Mouse (Mus musculus): ENCODE results near the gene Tnfsf12.
A peak's percentile ranks its signal among the peaks of the same experiment; 100 is the strongest.
"Not testable (repeated sequence)": the region's sequence is repeated elsewhere in the genome, so short reads cannot be mapped to it uniquely, and the experiment has no call there.

Gene Tnfsf12

GRCm38 (mm10) chr11:69703814-69704612, 8.4 kb upstream of the Tnfsf12 start:
- DNase-seq: no peak

DNA sequence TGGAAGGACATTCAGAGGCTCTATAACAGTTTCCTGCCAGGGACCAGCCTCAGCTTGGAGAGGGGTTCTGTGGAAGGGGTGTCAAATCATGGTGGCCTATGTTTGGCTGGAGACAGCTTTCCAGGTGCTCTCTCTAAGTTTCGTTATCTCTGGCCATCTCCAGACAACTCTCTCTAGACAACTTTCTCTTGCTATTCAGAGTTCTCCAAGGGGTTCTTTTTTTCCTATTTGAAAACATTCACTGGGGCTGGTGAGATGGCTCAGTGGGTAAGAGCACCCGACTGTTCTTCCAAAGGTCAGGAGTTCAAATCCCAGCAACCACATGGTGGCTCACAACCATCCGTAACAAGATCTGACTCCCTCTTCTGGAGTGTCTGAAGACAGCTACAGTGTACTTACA, 7.7 kb upstream of the Tnfsf12 start:
- DNase-seq: not testable (repeated sequence)

DNA sequence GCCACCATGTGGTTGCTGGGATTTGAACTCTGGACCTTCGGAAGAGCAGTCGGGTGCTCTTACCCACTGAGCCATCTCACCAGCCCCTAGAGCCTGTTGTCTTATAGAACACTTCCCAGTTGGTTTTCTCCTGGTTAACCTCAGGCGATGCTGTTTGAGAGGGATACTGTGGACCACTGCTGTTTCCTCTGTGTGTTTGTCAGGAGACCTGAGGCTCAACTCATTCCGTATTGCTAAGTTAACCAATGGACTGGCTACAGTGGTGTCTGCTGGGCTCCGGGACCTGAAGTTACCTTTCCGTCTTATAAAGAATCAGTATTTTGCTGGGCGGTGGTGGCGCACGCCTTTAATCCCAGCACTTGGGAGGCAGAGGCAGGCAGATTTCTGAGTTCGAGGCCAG, 7.2 kb upstream of the Tnfsf12 start:
- not testable (repeated sequence) for DNase-seq

DNA sequence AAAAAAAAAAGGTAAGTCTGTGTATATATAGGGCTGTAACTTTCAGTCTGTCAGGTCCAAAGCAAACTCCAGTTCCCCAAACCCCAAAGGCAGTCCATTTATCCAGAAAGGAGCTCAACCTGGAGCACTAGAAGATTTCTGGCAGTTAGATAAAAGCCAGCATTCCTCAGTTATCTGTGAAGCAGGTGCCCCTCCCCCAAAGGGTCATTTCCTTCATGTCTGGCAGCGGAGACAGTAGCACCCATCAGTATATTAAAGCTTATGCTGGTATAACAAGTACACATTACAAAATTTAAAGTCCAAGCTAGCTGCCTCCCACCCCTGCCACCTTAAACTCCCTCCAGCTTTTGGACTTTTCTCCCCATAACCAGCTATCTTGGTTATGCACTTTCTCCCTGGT, 3.9 kb upstream of the Tnfsf12 start:
- no peak for DNase-seq

GRCm38 (mm10) chr11:69698574-69698973, 2.9 kb upstream of the Tnfsf12 start:
- DNase-seq: no peak

DNA sequence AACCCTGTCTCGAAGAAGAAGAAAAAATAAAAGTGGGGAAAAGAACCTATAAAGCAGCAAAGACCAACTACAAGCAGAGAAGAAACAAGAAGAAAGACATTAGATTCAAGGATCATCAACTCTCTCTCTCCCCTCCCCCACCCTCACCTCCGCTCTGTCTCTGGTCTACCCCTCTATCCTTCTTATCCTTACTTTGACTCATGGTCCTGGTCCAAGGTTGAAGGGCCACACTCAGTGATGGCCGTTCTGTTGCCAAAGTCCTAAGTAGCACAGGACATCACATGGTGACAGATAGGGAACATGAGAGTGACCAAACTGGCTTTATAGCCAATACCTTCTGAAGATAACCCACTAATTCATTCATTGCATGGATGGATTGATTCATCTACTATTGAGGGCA, 1.7 kb upstream of the Tnfsf12 start:
- DNase-seq: no peak

GRCm38 (mm10) chr11:69695046-69695360, 646 bp downstream of the Tnfsf12 start:
- DNase-seq: no peak

DNA sequence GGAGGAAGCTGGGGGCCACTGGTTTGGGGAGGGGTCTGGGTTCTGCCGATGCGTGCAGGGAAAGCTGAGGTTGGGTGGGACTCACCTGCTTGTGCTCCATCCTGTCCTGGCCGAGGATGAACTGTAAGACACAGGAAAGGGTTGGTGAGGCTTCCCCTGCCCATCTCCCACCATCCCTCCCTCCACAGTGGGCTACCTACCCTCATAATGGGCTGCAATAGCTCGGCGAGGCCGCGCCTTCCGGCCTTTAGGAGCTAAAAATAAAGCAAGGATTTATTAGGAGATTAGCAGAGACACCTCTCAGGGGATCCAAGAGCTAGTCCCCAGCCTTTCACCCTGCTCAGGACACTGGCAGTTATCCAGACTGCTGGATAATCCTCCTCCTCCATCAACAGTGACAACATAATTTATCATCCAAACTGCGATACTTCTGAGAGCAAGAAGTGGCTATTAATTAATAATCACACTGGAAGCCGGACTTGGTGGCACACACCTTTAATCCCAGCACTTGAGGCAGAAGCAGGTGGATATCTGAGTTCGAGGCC, 2.2 kb downstream of the Tnfsf12 start:
- DNase-seq: peak; percentile 55

DNA sequence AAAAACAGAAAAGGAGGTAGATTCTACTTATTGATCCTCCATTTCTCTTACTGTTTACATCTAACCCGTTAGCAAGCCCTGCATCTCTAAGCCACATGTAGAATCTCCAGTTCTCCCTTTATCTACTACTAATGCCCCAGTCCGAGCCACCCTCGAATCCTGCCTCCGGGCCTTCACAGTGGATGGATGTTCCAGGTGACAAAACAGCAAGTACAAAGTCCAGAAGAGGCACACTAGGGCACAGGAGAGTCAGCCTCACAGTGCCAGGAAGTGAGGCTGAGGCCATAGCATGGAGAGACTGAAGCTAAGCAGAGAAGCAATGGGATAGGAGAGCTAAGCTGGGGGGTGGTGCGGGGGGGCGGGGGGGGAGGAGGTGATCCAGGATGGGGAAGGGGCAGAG, 2.8 kb downstream of the Tnfsf12 start:
- peak; percentile 87 for DNase-seq

- peak; percentile 73 for DNase-seq
These were observed 3.3 kb downstream of the Tnfsf12 start for GRCm38 (mm10) chr11:69692196-69692811.

- peak; percentile 79 for DNase-seq
These were observed 5.8 kb downstream of the Tnfsf12 start for GRCm38 (mm10) chr11:69689891-69690290.

- no peak for DNase-seq
These were observed 8.6 kb downstream of the Tnfsf12 start for GRCm38 (mm10) chr11:69687061-69687460.

DNA sequence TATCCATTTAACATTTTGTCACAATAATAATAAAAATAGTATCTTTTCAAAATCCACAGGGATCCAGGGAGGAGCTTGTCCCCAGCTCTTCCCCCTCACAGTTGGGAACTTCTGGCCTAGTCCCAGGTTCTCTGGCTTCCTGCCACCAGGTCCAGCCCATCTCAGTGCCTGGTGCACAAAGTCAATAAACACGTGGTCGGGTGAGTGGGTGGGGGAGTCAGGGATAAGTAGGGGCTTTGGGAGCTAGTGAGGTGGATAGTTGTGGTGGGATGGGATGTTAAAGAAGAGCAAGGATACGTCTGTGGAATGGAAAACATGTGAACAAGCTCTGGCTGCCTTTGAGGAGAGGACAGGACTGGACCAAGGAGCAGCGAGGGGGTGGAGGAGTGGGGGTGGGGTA, 9.3 kb downstream of the Tnfsf12 start:
- DNase-seq: peak; percentile 82

DNA sequence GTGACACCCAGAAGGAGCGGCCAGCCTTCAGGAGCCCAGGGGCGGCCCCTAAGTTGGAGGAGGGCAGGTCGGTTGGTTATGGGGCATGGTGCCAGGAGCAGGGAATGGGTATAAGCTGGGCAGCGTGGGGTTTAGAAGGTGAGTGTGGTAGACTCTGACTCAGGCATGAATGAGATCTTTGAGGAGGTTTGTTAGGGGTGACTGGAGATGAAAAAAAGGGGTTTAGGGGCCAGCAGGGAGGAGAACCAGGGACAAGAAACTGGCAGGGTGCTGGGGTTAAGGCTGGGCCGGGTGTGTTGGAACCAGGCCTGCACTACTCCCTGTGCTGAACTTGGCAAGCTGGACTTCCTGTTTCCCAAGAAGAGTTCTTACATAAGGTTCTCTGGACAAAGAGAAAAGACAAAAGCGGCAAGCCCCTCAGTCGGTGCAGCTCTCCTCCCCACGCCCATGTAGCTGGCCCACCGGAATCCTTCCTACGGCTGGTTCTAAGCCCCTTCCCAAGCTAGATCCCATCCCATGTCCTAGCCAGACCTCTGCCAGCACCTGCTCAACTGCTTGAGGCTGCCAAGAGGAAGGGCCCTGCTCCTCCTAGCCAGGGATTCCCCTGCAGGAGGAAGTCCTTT, 10.0 kb downstream of the Tnfsf12 start, which contains the start of gene Tnfsf13:
TSS of gene Tnfsf13 (minus strand) at position 259 of the 623 bp plus-strand sequence.
- peak; percentile 96 for DNase-seq

DNA sequence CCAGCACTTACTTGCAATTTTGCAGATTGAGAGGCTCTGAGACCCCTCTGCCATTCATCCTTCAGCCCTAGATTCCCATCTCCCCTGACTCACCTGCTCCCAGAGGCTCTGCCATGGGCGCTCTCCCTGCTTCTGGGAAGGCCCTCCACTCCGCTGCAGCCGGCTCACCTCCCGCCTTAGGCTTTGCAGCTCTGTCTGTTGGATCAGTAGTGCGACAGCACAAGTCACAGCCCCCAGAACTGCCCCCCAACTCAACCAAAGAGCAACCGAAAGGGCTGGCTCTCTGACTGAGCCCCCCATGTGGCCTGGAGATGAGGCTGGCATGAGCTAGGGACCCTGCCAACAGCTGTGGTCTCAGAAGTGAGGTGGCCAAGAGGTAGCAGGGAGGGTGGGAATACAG, 10.7 kb downstream of the Tnfsf12 start:
- no peak for DNase-seq

DNA sequence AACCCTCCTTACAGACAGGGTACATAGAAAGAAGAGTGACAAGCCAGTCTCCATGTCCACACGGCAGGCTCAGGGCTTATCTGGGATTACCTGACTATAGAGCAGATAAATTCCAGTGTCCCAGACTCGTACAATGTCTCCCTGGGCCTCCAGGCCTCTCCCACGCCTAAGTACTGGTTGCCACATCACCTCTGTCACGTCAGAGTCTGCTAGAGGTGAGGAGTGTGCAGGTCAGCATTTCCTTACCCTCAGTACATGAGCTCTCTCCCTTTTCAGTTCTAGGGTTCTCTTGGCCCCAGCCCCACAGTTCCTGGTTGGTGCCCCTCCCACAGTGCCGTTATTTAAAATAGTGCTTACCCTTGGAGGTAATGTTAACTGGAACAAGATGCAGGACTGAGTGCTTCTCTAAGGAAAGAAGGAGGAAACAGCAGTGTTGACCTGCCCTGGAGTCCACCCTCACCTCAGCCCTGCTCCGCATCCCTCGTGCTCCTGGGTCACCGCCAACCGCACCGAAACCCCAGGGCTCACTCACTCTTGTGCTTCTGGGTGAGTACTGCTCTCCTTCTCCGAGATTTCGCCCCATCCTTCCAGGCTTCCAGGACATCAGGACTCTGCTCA, 11.4 kb downstream of the Tnfsf12 start:
- peak; percentile 40 for DNase-seq

- no peak for DNase-seq
These were observed 12.1 kb downstream of the Tnfsf12 start for GRCm38 (mm10) chr11:69683576-69683975.

DNA sequence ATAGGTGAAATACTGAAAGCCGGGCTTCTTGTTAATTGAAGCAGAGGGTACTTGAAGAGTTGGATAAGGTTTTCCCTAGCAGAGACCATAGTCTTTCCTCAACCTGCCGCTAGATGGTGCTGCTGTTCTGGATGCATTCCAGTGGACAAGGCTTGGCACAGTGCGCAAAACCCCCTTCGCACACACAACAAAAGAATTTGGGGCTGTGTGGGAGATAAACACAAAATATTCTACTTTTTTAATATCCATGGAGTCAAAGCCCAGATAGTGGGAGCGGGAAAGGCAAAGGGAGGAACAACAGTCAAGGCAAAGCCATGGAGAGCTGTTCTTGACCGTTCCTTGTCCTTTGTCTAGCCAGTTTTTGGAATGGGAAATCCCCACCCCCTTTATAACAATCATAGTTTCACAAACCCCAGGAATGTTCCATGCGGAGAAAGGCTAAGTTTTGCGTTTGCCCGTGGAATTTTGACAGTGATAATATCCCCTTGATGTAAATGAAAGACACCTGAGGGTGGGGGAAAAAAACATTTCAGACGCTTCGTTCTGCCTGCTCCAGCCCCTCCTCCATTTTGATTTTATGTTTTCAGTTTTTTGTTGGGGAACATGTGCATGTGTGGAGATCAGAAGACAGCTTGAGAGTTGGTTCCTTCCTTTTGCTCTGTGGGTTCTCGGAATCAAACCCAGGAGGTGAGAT, 12.7 kb downstream of the Tnfsf12 start:
- DNase-seq: peak; percentile 93

GRCm38 (mm10) chr11:69682209-69682839, 13.3 kb downstream of the Tnfsf12 start:
- DNase-seq: no peak

GRCm38 (mm10) chr11:69681314-69682208, 14.1 kb downstream of the Tnfsf12 start, which contains the start of gene Senp3:
Gene Senp3 (minus strand): TSS chr11:69682084.
- peak; percentile 95 for DNase-seq
